Mouse (Mus musculus): ENCODE measurements around the gene Tgfbi.
A peak's percentile ranks its signal among the peaks of the same experiment; 100 is the strongest.

Tgfbi gene

DNA sequence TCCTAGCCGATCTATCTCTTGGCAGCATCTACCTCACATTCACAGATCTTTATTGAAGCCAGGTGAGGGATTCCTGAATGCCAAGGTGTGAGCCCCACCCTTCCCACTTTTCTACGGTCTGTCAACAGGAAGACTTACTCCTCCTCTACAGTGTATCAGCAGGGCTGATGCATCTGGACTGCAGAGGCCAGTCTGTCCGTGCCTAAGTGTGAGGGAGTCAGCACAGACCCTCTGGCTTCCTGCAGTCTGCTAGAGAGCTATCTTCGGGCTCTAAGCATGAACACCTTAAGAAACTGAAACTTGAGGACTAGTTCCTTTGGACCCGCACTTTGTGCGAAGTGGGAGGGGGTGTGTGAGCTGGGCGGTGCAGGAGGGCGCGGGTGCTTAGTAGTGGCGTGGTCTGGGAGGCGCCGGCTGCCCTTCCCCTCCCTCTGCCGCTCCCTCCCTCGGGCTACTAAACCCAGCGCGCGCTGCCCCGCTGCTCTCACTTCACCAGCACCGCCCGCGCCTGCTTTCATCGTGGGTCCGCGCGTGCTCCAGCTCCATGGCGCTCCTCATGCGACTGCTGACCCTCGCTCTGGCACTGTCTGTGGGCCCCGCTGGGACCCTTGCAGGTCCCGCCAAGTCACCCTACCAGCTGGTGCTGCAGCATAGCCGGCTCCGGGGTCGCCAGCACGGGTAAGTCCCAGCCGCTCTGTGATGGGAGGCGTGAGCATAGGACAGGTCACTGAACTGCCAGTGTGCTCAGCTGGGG is at the start of gene Tgfbi:
TSS of gene Tgfbi (plus strand) at position 421 of the 754 bp plus-strand sequence.
- DNase-seq (ENCODE audit: low spot score in 2 of 2), result peak; percentile 40 to 61

- no peak for DNase-seq (ENCODE audit: low spot score in 2 of 2)
Observed at GRCm38 (mm10) chr13:56559841-56560370, 49.4 kb upstream of the Tgfbi start.

- DNase-seq (ENCODE audit: low spot score in 2 of 2), result no peak
Observed at GRCm38 (mm10) chr13:56561129-56561528, 48.2 kb upstream of the Tgfbi start.

DNA sequence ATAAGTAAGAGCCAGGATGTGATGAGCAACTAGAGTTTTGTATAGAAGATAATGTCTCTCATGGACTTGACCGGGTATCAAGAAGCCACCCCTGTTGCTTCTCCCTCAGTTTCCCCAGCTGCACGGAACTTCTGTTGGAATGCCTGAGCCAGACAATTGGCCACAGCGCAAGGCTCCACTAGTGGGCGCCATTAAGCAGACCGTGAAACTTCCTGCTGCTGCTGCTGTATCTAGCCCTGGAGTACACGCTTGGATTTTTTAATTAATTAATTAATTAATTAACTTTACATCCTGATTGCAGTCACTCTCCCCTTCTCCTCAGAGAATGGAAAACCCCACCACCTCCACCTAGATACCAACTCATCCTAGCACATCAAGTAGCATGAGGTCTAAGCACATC is 46.2 kb upstream of the Tgfbi start:
- peak in 1 of 2 experiments; percentile 37 for DNase-seq (ENCODE audit: low spot score in 2 of 2)

DNA sequence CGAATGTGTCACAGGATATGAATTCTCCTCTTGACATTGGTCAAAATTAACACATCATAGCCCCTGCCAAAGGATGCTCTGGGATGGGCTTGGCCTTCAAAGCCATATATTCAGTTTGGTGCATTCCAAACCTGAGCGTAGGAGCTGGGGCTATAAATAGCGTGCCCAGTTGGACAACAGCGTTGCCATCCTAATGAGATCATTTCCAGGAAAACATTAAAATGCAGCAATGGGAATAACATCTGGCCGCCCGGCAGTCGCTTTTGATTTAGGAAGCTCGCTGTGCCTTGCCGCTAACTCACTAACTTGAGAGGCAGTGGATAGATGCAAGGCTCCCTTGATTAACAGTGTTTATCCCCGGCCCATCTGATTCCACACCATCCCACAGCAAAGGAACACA is 43.0 kb upstream of the Tgfbi start:
- DNase-seq (ENCODE audit: low spot score in 2 of 2), result no peak

- no peak for DNase-seq (ENCODE audit: low spot score in 2 of 2)
Observed at GRCm38 (mm10) chr13:56571645-56572044, 37.7 kb upstream of the Tgfbi start.

GRCm38 (mm10) chr13:56575074-56575473 is 34.2 kb upstream of the Tgfbi start:
- DNase-seq (ENCODE audit: low spot score in 2 of 2), result no peak

GRCm38 (mm10) chr13:56575701-56576321 is 33.5 kb upstream of the Tgfbi start:
- peak; percentile 70 to 81 for DNase-seq (ENCODE audit: low spot score in 2 of 2)

GRCm38 (mm10) chr13:56578097-56578496 is 31.2 kb upstream of the Tgfbi start:
- no peak for DNase-seq (ENCODE audit: low spot score in 2 of 2)

- DNase-seq (ENCODE audit: low spot score in 2 of 2), result no peak
Observed at GRCm38 (mm10) chr13:56580450-56580849, 28.9 kb upstream of the Tgfbi start.

- no peak for DNase-seq (ENCODE audit: low spot score in 2 of 2)
Observed at GRCm38 (mm10) chr13:56581512-56581911, 27.8 kb upstream of the Tgfbi start.

DNA sequence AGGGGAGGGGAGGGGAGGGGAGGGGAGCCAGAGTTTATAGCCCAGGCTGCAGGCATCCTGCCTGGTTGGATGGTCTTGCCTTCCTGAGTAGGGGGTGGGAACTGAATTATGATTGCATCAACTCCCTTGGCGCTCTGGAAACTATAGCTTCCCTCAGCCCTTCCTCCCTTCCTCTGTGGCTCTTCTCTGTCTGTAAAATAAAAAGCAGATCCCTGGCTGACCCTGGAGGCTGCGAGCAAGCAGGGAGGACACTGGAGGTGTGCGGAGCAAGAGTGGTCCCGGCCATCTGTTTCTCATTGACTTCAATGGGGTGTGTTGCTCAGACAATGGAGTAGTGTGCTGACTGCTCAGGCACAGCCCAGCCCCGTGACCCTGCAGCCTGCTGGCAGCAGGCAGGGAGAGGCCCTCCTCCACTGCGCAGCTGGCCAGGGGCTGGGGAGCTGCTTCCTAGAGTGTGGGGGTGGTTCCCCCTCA is 27.3 kb upstream of the Tgfbi start:
- peak; percentile 35 to 61 for DNase-seq (ENCODE audit: low spot score in 2 of 2)

DNA sequence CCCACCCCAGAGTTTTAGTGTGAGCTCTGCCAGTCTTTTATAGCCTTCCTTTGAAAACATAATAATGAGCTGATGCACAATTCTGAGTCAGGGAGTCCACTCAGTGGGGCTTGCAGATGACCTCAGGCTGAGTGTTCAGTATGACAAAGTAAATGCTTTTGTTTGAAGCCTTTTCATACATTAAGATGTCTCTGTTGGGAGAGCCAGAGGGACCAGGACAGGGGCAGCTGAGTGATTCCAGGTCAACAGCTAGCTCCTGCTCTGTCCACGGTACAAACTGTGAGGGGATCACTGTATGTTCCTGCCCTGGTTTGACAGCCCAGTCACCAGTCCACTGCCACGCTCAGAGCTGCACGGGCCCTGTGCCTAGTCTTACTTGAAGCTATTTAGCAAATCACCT is 26.6 kb upstream of the Tgfbi start:
- no peak for DNase-seq (ENCODE audit: low spot score in 2 of 2)

GRCm38 (mm10) chr13:56586046-56586445 is 23.3 kb upstream of the Tgfbi start:
- DNase-seq (ENCODE audit: low spot score in 2 of 2), result no peak

DNA sequence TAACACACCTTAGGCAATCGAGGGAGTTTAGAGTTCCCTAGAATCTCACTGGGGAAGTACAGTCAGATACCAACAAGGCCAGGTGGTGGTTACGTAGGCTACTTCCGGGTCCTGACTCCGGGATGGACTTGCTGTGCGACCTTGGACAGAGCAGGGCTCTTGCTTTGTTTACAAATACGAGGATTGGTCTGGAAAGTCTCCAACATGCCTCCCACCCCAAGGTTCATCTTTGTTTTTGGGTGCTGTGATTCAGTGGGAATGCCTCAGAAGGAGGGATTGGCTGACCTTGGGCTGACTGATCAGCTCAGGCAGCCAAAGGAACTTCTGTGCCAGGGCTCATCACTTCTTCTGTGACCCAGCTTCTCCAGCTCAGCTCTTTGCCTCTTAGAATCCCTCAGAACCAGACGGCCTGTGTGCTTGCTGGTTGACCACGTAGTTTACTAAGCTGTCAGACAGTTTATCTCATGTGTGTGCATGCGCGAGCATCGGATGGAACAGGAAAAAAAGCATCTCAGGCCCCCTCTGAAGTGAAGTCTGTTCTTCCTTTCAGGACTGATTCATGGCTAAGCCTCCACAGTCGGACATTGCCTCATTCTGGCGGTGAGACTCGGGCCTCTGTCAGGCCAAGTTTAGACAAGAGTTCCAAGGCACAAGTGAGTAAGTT is 20.7 kb upstream of the Tgfbi start:
- peak; percentile 43 to 64 for DNase-seq (ENCODE audit: low spot score in 2 of 2)

DNA sequence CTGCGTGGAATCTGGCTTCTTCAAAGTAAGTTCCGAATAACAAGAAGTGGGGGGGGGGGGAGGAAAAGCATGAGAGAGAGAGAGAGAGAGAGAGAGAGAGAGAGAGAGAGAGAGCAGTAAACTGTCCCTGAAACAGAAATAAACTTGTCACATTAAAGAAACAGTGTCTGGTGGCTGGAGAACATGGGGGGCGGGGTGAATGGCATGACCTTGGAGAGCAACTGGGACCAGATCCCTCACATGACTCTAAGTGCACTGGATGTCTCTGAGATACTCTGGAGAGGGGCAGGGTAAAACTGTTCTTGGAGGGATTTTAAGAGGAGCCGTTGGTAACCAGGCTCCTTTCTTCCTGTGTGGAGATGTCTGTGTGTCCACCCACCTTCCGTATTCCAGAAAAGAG is 19.1 kb upstream of the Tgfbi start:
- DNase-seq (ENCODE audit: low spot score in 2 of 2), result no peak

- no peak for DNase-seq (ENCODE audit: low spot score in 2 of 2)
Observed at GRCm38 (mm10) chr13:56591191-56591590, 18.1 kb upstream of the Tgfbi start.

- no peak for DNase-seq (ENCODE audit: low spot score in 2 of 2)
Observed at GRCm38 (mm10) chr13:56591939-56592338, 17.4 kb upstream of the Tgfbi start.

- no peak for DNase-seq (ENCODE audit: low spot score in 2 of 2)
Observed at GRCm38 (mm10) chr13:56593196-56593595, 16.1 kb upstream of the Tgfbi start.

- DNase-seq (ENCODE audit: low spot score in 2 of 2), result no peak
Observed at GRCm38 (mm10) chr13:56593961-56594391, 15.3 kb upstream of the Tgfbi start.

- no peak for DNase-seq (ENCODE audit: low spot score in 2 of 2)
Observed at GRCm38 (mm10) chr13:56595246-56595645, 14.1 kb upstream of the Tgfbi start.

DNA sequence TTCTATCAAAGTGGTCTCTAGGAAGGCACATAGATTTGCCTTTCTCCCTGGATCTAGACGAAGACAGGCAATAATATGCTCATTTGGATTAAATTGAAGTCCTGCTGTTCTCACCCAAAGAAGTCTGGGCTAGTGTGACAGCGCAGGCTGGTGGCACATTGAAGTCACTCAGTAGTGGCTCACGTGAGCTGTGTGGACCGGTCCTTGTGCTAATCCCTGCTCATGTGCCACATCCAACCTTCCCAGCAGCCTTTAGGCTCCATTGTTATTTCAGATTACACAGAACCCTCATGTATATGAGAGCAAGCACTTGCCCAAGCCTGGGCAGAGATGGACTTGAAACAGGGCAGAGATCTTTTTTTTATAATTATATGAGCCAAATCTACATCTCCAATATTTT is 12.0 kb upstream of the Tgfbi start:
- no peak for DNase-seq (ENCODE audit: low spot score in 2 of 2)

All from urinary bladder, postnatal 36 days (tissue).